Mouse (Mus musculus) lung, postnatal 4 days (tissue): ENCODE data around the gene H2-Q6.
"Not testable (repeated sequence)": the region's sequence is repeated elsewhere in the genome, so short reads cannot be mapped to it uniquely, and the experiment has no call there.

Source experiments
- DNase-seq, 2 experiments: peaks; one replicate each; pipeline ENCODE4 v3.0.0; 2021

Gene H2-Q6

GRCm38 (mm10) chr17:35435577-35435976 is 10.9 kb downstream of the H2-Q6 start:
- peak in 1 of 2 experiments; percentile 28 for DNase-seq

GRCm38 (mm10) chr17:35437386-35437936 is 12.8 kb downstream of the H2-Q6 start:
- DNase-seq = peak in 1 of 2 experiments; percentile 9

- DNase-seq = peak in 1 of 2 experiments; percentile 2
Measured at GRCm38 (mm10) chr17:35438395-35438794, 13.7 kb downstream of the H2-Q6 start.

GRCm38 (mm10) chr17:35438885-35439284 is 14.2 kb downstream of the H2-Q6 start, which contains the start of gene H2-Q7:
Gene H2-Q7 (plus strand): TSS chr17:35439155.
- DNase-seq = peak; percentile 70 to 89

- peak; percentile 26 to 37 for DNase-seq
Measured at GRCm38 (mm10) chr17:35439295-35439747, 14.7 kb downstream of the H2-Q6 start.

- peak in 1 of 2 experiments; percentile 20 for DNase-seq
Measured at GRCm38 (mm10) chr17:35439925-35440645, 15.4 kb downstream of the H2-Q6 start.

GRCm38 (mm10) chr17:35442376-35442775 is 17.7 kb downstream of the H2-Q6 start:
- peak in 1 of 2 experiments; percentile 19 for DNase-seq

GRCm38 (mm10) chr17:35444510-35444909 is 19.9 kb downstream of the H2-Q6 start:
- DNase-seq = not testable (repeated sequence)

- not testable (repeated sequence) for DNase-seq
Measured at GRCm38 (mm10) chr17:35458247-35458646, 33.6 kb downstream of the H2-Q6 start.

- DNase-seq = not testable (repeated sequence)
Measured at GRCm38 (mm10) chr17:35460513-35461341, 36.1 kb downstream of the H2-Q6 start.

GRCm38 (mm10) chr17:35465651-35466050 is 41.0 kb downstream of the H2-Q6 start:
- DNase-seq = peak in 1 of 2 experiments; percentile 13

GRCm38 (mm10) chr17:35468936-35469335 is 44.3 kb downstream of the H2-Q6 start:
- DNase-seq = peak in 1 of 2 experiments; percentile 6

- no peak for DNase-seq
Measured at GRCm38 (mm10) chr17:35469842-35470751, 45.4 kb downstream of the H2-Q6 start, which contains the start of gene H2-Q10. Gene H2-Q10 (plus strand): TSS chr17:35470089.
